Mouse (Mus musculus): ENCODE measurements around the gene CT030661.1. TPM values are rescaled to one million over a fixed set of nuclear protein-coding genes. Genes with fewer than 3 reads are reported as not detected.

Gene CT030661.1
- total and polyA plus RNA-seq, 3 experiments = 0.78 to 7.4 (median 5.9) TPM

Other genes starting within 250 kb of the CT030661.1 start
- 1 to 10 TPM in 1 of 2 experiments, under 1 TPM in 1; 0.48 to 1.1 TPM for gene Zfp947, start 148.6 kb downstream of the CT030661.1 start, total RNA-seq (2021)
- 0.16 and 0.23 TPM in 2 replicates for gene Zfp947, start 148.6 kb downstream of the CT030661.1 start, polyA plus RNA-seq (2012; rRNA removed)
- gene Zfp994, start 89.2 kb downstream of the CT030661.1 start, total RNA-seq (2021) = 1 to 10 TPM; 2.0 to 2.1 TPM
- gene Zfp994, start 89.2 kb downstream of the CT030661.1 start, polyA plus RNA-seq (2012; rRNA removed) = 0.33 and 0.53 TPM in 2 replicates
- 1 to 10 TPM; 4.6 to 4.9 TPM for gene Zfp944, start 46.6 kb upstream of the CT030661.1 start, total RNA-seq (2021)
- gene Zfp944, start 46.6 kb upstream of the CT030661.1 start, polyA plus RNA-seq (2012; rRNA removed) = 1.4 and 2.8 TPM in 2 replicates
- 10 to 100 TPM in 1 of 2 experiments, 1 to 10 TPM in 1; 9.2 to 10.2 TPM for gene Zfp758, start 46.6 kb upstream of the CT030661.1 start, total RNA-seq (2021)
- gene Zfp758, start 46.6 kb upstream of the CT030661.1 start, polyA plus RNA-seq (2012; rRNA removed) = 0.92 and 1.5 TPM in 2 replicates
- gene Zfp946, start 109.4 kb upstream of the CT030661.1 start, total RNA-seq (2021) = 1 to 10 TPM; 2.9 to 3.3 TPM
- gene Zfp946, start 109.4 kb upstream of the CT030661.1 start, polyA plus RNA-seq (2012; rRNA removed) = 1.4 and 2.3 TPM in 2 replicates

All from heart, adult 2 months (tissue).